Mouse (Mus musculus) ES-Bruce4 (cell line): Measurements from ENCODE around the gene Nsa2.

ENCODE experiments used
- CTCF ChIP-seq: IDR thresholded peaks from one replicate; pipeline ENCODE4 v1.8.1; 2011; ENCODE audit warnings: low read depth, low read length
- EP300 ChIP-seq: IDR thresholded peaks from 2 replicates; pipeline ENCODE4 v1.6.1; 2011; ENCODE audit warnings: low read depth, low read length; ENCODE audit not compliant: insufficient read depth
- POLR2A ChIP-seq: IDR thresholded peaks from one replicate; pipeline ENCODE4 v1.8.1; 2011; ENCODE audit warnings: low read length; ENCODE audit not compliant: insufficient read depth

DNA sequence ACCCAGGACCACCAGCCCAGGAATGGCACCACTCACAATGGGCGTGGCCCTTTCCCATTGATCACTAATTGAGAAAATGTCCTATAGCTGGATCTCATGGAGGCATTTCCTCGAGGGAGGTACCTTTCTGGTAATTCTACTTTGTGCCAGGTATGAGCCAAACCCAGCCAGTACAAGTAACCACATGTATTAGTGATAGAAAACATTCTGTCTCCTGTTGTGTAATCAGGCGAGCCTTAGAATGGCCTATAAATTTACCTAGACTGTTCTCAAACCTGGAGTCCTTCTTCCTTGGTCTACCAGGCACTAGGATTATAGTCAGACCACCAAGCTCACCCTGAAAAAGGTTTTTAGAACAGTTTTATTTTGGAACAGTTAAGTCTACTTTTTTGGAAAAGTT lies 16.4 kb downstream of the Nsa2 start:
- TF ChIP-seq POLR2A (no peak), CTCF (no peak), EP300 (no peak)
